Mouse (Mus musculus): ENCODE results near the gene Cxcl13. TPM values are rescaled to one million over a fixed set of nuclear protein-coding genes. Genes with fewer than 3 reads are reported as not detected.

Cxcl13 gene
- 0.44 and 2.6 TPM in 2 replicates for polyA plus RNA-seq (2015; fragmentation: Nextera tagmentation; extraction: Ambion mirVana)

- ATAC-seq (ENCODE audit: low FRiP score): no peak
- H3K27me3 ChIP-seq (replicated peaks): no peaks in the 10 kb centered on the region
- 67% methylated on average over 5 of the region's 5 CpGs for WGBS
- H3K9me3 ChIP-seq (replicated peaks): no peaks in the 10 kb centered on the region
- H3K4me3 ChIP-seq (replicated peaks): no peak within 1 kb of the TSS
- no peaks in the 10 kb centered on the region for H3K4me1 ChIP-seq
- H3K4me2 ChIP-seq: no peak within 1 kb of the TSS
- H3K9ac ChIP-seq (replicated peaks): no peak within 1 kb of the TSS
- no peaks in the 10 kb centered on the region for H3K36me3 ChIP-seq
- no peak within 1 kb of the TSS for H3K27ac ChIP-seq (replicated peaks)
These were observed at the start of gene Cxcl13 for GRCm38 (mm10) chr5:95956651-95957050. Gene Cxcl13 (plus strand): TSS chr5:95956951.

GRCm38 (mm10) chr5:95911006-95911405 lies 45.7 kb upstream of the Cxcl13 start:
- H3K36me3 ChIP-seq: no peaks in the 10 kb centered on the region
- no peaks in the 10 kb centered on the region for H3K4me1 ChIP-seq
- H3K9me3 ChIP-seq (replicated peaks): no peaks in the 10 kb centered on the region
- no peaks in the 10 kb centered on the region for H3K27me3 ChIP-seq (replicated peaks)
- H3K4me2 ChIP-seq: no peak overlapping the region
- no peak overlapping the region for H3K4me3 ChIP-seq (replicated peaks)
- WGBS: 77% methylated on average over 1 of the region's 1 CpGs
- H3K9ac ChIP-seq (replicated peaks): no peak overlapping the region
- ATAC-seq (ENCODE audit: low FRiP score): no peak
- no peak overlapping the region for H3K27ac ChIP-seq (replicated peaks)

- H3K9ac ChIP-seq (replicated peaks): no peak overlapping the region
- 88% methylated on average over 6 of the region's 6 CpGs for WGBS
These were observed 38.3 kb upstream of the Cxcl13 start for GRCm38 (mm10) chr5:95918491-95918890.

DNA sequence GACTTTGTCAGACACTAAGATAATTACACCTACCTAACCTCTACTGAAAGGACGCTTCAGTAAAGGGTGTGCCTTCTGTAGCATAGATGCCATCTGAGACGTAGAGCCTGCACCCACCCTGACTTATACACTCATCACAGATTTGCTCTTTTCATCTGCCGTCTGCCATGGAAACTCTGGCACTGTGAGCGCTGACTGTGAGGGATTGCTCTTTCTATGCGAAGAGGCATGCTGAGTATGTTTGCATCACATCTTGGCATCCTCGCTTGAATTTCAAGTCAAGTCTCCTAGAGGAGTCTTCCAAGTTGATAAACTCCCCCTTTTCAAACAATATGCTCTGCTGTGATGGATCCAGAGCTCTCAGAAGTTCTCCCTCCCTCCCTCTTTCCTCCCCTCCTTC lies 32.7 kb upstream of the Cxcl13 start:
- H3K27ac ChIP-seq (replicated peaks): no peak overlapping the region
- 79% methylated on average over 6 of the region's 6 CpGs for WGBS
- H3K4me1 ChIP-seq: no peaks in the 10 kb centered on the region
- ATAC-seq (ENCODE audit: low FRiP score): no peak
- H3K9me3 ChIP-seq (replicated peaks): no peaks in the 10 kb centered on the region
- H3K4me3 ChIP-seq (replicated peaks): no peak overlapping the region
- H3K4me2 ChIP-seq: no peak overlapping the region
- no peaks in the 10 kb centered on the region for H3K36me3 ChIP-seq
- H3K9ac ChIP-seq (replicated peaks): no peak overlapping the region
- no peaks in the 10 kb centered on the region for H3K27me3 ChIP-seq (replicated peaks)

More at GRCm38 (mm10) chr5:95918491-95918890, 38.3 kb upstream of the Cxcl13 start:
- H3K4me3 ChIP-seq (replicated peaks): no peak overlapping the region
- no peaks in the 10 kb centered on the region for H3K27me3 ChIP-seq (replicated peaks)
- no peaks in the 10 kb centered on the region for H3K4me1 ChIP-seq
- no peaks in the 10 kb centered on the region for H3K36me3 ChIP-seq
- H3K9me3 ChIP-seq (replicated peaks): no peaks in the 10 kb centered on the region
- no peak for ATAC-seq (ENCODE audit: low FRiP score)
- H3K27ac ChIP-seq (replicated peaks): no peak overlapping the region
- no peak overlapping the region for H3K4me2 ChIP-seq

DNA sequence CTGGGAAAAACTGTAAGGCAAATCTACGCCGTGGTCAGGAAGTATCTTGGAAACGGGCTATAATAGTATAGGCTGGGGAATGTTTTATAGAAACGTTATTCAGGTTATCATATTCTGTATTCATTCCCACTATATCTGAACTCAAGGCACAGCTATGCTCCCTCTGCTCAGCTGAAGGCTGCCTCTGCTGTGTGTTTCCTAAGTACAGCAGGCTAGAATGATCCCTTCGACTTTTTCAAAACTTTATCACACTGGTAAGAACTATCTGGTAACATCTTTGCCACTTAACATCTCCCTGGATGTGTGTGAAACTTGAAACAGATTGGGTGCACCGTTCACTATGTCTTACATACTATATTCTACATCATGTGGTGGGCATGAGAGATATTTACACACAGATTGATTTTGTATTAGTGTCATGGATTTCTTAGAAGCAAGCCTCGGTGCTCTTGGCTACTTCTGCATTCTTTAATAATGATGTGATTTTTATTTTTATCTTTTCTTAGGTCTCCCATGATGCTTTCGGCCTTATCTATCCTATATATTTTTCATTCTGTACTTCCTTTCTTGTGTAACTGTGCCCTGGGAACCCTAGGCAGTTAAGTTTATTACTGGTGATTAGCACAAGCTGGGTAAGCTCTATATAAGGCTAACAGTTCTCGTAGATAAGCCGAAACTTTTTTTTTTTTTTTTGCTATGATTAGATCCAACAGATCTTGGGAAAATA lies 31.4 kb upstream of the Cxcl13 start:
- 90% methylated on average over 10 of the region's 10 CpGs for WGBS
- no peaks in the 10 kb centered on the region for H3K27me3 ChIP-seq (replicated peaks)
- H3K36me3 ChIP-seq: no peaks in the 10 kb centered on the region
- no peaks in the 10 kb centered on the region for H3K9me3 ChIP-seq (replicated peaks)
- H3K4me1 ChIP-seq: no peaks in the 10 kb centered on the region
- no peak overlapping the region for H3K27ac ChIP-seq (replicated peaks)
- H3K4me2 ChIP-seq: no peak overlapping the region
- H3K9ac ChIP-seq (replicated peaks): no peak overlapping the region
- H3K4me3 ChIP-seq (replicated peaks): no peak overlapping the region
- ATAC-seq (ENCODE audit: low FRiP score): no peak

DNA sequence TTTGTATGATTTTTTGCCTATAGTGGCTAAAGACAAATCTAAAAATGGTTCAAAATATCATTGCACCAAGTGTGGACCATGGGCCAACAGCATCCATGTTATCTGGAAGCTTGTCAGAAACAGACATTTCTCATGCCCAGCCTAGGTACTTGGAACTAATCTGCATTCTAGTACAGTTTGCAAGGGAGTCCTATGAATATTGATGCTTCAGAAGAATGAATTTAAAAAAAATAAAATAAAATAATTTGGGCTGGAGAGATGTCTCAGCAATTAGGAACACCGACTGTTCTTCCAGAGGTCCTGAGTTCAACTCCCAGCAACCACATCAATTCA lies 30.9 kb upstream of the Cxcl13 start:
- no peaks in the 10 kb centered on the region for H3K4me1 ChIP-seq
- H3K9me3 ChIP-seq (replicated peaks): no peaks in the 10 kb centered on the region
- ATAC-seq (ENCODE audit: low FRiP score): no peak

DNA sequence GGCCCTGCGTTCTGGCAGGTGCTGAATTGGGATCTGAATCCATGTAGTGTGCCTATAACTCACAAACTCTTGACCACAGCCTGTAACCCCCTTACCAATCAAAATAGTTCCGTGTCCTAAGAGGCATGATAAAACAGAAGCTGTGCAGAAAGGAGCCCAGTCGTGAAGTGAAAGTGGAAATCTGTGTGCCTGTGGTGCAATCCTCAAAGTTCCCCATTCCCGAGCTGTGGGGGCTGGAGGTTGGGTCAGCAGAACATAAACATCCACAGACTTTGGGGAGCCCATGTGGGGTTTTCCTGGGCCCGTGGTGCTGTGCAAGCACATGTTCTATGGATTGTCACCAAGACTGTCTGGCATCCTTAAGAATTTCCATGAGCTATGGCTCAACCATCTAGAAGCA lies 21.7 kb upstream of the Cxcl13 start:
- Histone ChIP-seq H3K27me3 (replicated peaks) (no peaks in the 10 kb centered on the region), H3K9me3 (replicated peaks) (no peaks in the 10 kb centered on the region), H3K4me3 (replicated peaks) (no peak overlapping the region), H3K4me2 (no peak overlapping the region), H3K27ac (replicated peaks) (no peak overlapping the region), H3K4me1 (no peaks in the 10 kb centered on the region), H3K9ac (replicated peaks) (no peak overlapping the region), H3K36me3 (no peaks in the 10 kb centered on the region)
- no peak for ATAC-seq (ENCODE audit: low FRiP score)
- 78% methylated on average over 5 of the region's 5 CpGs for WGBS

More for the DNA sequence above, 30.9 kb upstream of the Cxcl13 start:
- H3K27ac ChIP-seq (replicated peaks): no peak overlapping the region
- H3K9ac ChIP-seq (replicated peaks): no peak overlapping the region
- H3K4me3 ChIP-seq (replicated peaks): no peak overlapping the region
- whole genome bisulfite sequencing: 89% methylated on average over 1 of the region's 1 CpGs
- H3K27me3 ChIP-seq (replicated peaks): no peaks in the 10 kb centered on the region
- H3K4me2 ChIP-seq: no peak overlapping the region
- no peaks in the 10 kb centered on the region for H3K36me3 ChIP-seq

DNA sequence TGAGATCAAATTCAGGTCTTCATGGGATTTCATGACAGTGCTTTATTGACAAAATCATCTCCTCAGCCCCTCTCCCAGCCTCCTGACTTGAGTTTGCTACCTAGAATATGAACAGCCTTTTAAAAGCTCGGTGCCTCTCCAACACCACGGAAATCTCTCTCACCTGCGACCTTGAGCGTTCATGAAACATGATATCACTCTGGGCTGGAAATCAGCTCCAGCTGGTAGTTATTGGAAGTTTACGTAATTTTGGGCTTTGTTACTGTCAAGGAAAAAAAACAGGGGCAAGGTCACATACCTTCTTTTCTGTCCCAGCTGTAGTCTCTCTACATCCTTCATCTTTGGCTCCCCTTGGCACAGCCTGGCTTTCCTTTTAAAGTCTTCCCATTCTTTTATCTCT lies 20.7 kb upstream of the Cxcl13 start:
- no peak overlapping the region for H3K4me2 ChIP-seq
- no peak overlapping the region for H3K4me3 ChIP-seq (replicated peaks)
- ATAC-seq (ENCODE audit: low FRiP score): no peak
- no peaks in the 10 kb centered on the region for H3K27me3 ChIP-seq (replicated peaks)
- no peak overlapping the region for H3K9ac ChIP-seq (replicated peaks)
- H3K36me3 ChIP-seq: no peaks in the 10 kb centered on the region
- no peaks in the 10 kb centered on the region for H3K4me1 ChIP-seq
- no peak overlapping the region for H3K27ac ChIP-seq (replicated peaks)
- H3K9me3 ChIP-seq (replicated peaks): no peaks in the 10 kb centered on the region
- 87% methylated on average over 5 of the region's 5 CpGs for WGBS

GRCm38 (mm10) chr5:95937129-95937528 lies 19.6 kb upstream of the Cxcl13 start:
- H3K4me2 ChIP-seq: no peak overlapping the region

GRCm38 (mm10) chr5:95938044-95938625 lies 18.6 kb upstream of the Cxcl13 start:
- no peak for ATAC-seq (ENCODE audit: low FRiP score)
- Histone ChIP-seq H3K4me1 (no peaks in the 10 kb centered on the region), H3K9me3 (replicated peaks) (no peaks in the 10 kb centered on the region), H3K4me3 (replicated peaks) (no peak overlapping the region), H3K9ac (replicated peaks) (no peak overlapping the region), H3K27ac (replicated peaks) (no peak overlapping the region), H3K4me2 (no peak overlapping the region), H3K36me3 (no peaks in the 10 kb centered on the region), H3K27me3 (replicated peaks) (no peaks in the 10 kb centered on the region)
- WGBS: 87% methylated on average over 11 of the region's 11 CpGs

More at GRCm38 (mm10) chr5:95937129-95937528, 19.6 kb upstream of the Cxcl13 start:
- Histone ChIP-seq H3K36me3 (no peaks in the 10 kb centered on the region), H3K4me1 (no peaks in the 10 kb centered on the region), H3K27ac (replicated peaks) (no peak overlapping the region), H3K9ac (replicated peaks) (no peak overlapping the region), H3K4me3 (replicated peaks) (no peak overlapping the region), H3K9me3 (replicated peaks) (no peaks in the 10 kb centered on the region), H3K27me3 (replicated peaks) (no peaks in the 10 kb centered on the region)
- 72% methylated on average over 2 of the region's 2 CpGs for WGBS
- ATAC-seq (ENCODE audit: low FRiP score): no peak

DNA sequence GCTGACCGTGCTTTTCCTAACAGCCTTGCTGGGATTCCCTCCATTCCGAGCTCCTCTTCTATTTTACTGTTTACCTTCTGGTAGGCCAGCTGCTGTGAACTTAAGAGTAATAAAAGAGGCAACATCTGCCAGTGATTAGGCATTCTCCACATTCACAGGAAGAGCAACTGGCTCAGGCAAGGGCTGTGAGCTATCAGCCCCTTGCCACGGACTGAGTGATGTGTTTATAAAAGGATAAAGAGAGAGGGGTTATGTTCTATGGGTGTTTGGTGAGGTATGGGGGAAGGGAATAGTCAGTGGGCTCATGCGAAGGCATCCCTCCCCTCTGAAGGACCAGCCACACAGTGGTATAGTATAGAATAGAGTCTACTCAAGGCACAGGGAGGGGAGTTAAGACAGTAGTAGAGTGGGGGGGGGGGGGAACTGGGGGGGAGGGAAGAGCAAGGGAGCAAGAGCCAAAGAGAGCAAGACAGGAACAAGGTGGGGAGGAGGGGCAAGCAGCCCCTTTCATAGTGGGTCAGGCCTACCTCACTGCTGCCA lies 16.0 kb upstream of the Cxcl13 start:
- Histone ChIP-seq H3K27me3 (replicated peaks) (no peaks in the 10 kb centered on the region), H3K4me3 (replicated peaks) (no peak overlapping the region), H3K27ac (replicated peaks) (no peak overlapping the region), H3K9me3 (replicated peaks) (no peaks in the 10 kb centered on the region), H3K36me3 (no peaks in the 10 kb centered on the region), H3K4me2 (no peak overlapping the region), H3K9ac (replicated peaks) (no peak overlapping the region), H3K4me1 (no peaks in the 10 kb centered on the region)
- WGBS: 59% methylated on average over 4 of the region's 4 CpGs
- no peak for ATAC-seq (ENCODE audit: low FRiP score)

DNA sequence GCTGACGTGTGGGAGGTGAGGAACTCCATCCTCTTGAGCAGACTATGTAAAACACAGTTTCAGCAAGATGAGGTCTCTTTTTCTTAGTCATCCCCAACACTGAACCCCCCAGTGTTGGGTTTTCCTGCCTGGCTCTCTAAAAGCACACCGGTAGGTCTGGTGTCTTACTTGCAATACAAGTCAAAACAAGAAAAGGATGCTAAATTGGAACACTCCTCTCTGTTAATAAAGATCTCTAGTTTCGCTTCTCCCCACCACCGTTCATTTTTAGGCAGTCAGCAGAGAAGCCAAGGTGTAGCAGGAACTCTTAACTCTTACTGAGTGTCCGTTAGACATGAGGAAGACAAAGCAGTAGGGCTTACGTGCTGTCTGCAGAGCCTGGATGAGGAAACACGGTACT lies 15.2 kb upstream of the Cxcl13 start:
- no peaks in the 10 kb centered on the region for H3K27me3 ChIP-seq (replicated peaks)
- no peaks in the 10 kb centered on the region for H3K9me3 ChIP-seq (replicated peaks)
- H3K4me1 ChIP-seq: no peaks in the 10 kb centered on the region
- no peak overlapping the region for H3K4me3 ChIP-seq (replicated peaks)
- H3K36me3 ChIP-seq: no peaks in the 10 kb centered on the region
- no peak overlapping the region for H3K9ac ChIP-seq (replicated peaks)
- ATAC-seq (ENCODE audit: low FRiP score): no peak
- H3K4me2 ChIP-seq: no peak overlapping the region
- H3K27ac ChIP-seq (replicated peaks): no peak overlapping the region
- WGBS: 88% methylated on average over 7 of the region's 7 CpGs
